Mouse (Mus musculus) erythroblast, embryonic 14.5 days (primary cell): ENCODE data around the gene Ano10.

Experiments used
- GATA1 ChIP-seq: IDR thresholded peaks from 2 replicates; pipeline ENCODE4 v1.6.1; 2012; ENCODE audit warnings: low read length, inconsistent platforms, mixed read lengths
- TAL1 ChIP-seq: IDR thresholded peaks from 3 replicates; pipeline ENCODE4 v1.6.1; 2012; ENCODE audit warnings: low read length, inconsistent platforms, mixed read lengths

DNA sequence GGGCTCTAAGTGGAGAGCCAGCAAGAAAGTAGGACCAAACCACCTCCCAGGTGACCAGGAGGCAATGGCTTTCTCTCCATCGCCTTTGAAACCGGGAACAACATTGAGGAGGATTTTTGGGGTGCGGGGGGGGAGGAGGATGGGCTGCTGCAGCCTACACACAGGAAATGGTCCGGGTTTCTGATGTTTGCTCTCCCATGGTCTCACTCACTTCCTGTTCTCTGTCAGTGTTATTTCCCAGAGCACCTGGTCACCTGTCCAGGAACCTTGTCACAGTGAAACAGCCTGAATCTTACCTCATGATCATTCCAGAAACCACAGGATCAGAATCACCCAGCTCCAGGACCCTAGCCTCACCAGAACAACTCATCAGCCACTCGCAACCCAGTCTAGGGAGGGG lies 100.4 kb downstream of the Ano10 start:
- TF ChIP-seq GATA1 = no peak
- TF ChIP-seq TAL1 = no peak
